Mouse (Mus musculus): Measurements from ENCODE around the gene Slc22a18.

Gene Slc22a18

DNA sequence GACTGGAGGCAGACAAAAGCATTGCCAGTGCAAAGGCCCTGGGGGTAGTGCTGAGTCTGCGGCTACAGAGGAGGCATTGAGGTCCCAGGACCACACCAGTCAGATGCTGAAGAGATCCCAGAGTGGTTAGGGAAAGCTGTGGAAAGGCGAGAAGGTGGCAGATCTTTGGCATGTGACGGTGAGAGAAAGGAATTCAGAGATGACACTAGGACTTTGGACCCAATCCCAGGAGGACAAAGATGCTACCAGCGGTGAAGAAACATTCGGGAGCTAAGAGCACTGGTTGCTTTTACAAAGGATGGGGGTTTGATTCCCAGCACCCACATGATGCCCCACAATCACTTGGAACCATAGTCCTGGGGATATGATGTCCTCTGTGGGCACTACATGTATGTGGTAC is 4.3 kb downstream of the Slc22a18 start:
- H3K36me3 ChIP-seq (ENCODE audit: control insufficient read depth, insufficient read depth, low read length, poor library complexity, severe bottlenecking): no peaks in the 10 kb centered on the region
- DNase-seq (ENCODE audit: low read depth, low spot score): no peak
- no peaks in the 10 kb centered on the region for H3K27me3 ChIP-seq (ENCODE audit: control insufficient read depth, insufficient read depth, low read length, poor library complexity, severe bottlenecking)

DNA sequence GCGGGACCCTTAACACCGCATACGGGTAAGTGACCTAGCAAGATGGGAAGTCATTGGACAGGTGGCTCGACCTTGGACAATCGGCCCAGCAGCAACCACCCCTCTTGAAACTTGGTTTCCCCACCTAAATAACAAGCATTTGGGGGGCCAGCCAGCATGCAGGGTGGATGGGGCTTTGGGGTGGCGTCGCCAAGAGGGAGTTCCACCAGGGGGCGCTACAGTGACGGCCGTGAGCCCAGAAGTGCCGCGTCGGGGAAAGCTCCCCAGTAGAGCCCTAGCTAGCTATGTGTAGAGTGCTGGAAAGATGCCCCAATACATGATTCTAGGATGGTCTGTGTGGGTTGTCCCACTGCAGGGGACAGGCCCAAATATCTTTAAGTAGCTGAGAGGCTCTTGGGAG is 7.0 kb downstream of the Slc22a18 start:
- Histone ChIP-seq H3K27me3 (ENCODE audit: control insufficient read depth, insufficient read depth, low read length, poor library complexity, severe bottlenecking) (no peaks in the 10 kb centered on the region), H3K36me3 (ENCODE audit: control insufficient read depth, insufficient read depth, low read length, poor library complexity, severe bottlenecking) (no peaks in the 10 kb centered on the region)
- DNase-seq (ENCODE audit: low read depth, low spot score): peak; percentile 66

DNA sequence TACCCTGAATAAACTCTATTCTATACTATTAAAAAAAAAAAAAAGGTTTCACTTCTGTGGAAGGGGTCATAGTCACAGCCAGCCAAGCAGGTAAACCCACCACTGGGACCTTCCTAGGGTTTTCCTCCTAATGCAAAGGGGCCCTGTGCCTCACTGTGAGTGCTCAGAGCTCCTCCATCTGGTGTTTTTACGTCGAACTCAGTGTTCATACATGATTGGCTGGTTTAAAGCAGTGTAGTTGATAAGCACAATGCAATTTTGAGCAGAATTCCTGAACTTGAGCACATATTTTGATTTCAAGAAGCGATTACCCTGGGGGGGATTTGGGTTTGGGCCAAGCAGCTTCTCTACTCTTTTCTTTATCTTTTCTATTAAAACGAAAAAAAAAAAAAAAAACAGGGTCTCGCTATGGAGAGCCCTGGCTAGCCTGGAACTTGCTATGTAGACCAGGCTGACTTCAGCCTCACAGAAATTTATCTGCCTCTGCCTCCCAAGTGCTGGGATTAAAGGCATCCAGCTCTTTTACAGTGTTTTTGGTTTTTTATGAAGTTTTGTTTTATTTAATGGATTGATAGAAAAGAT is 8.4 kb downstream of the Slc22a18 start:
- Histone ChIP-seq H3K27me3 (ENCODE audit: control insufficient read depth, insufficient read depth, low read length, poor library complexity, severe bottlenecking) (no peaks in the 10 kb centered on the region), H3K36me3 (ENCODE audit: control insufficient read depth, insufficient read depth, low read length, poor library complexity, severe bottlenecking) (no peaks in the 10 kb centered on the region)
- no peak for DNase-seq (ENCODE audit: low read depth, low spot score)

DNA sequence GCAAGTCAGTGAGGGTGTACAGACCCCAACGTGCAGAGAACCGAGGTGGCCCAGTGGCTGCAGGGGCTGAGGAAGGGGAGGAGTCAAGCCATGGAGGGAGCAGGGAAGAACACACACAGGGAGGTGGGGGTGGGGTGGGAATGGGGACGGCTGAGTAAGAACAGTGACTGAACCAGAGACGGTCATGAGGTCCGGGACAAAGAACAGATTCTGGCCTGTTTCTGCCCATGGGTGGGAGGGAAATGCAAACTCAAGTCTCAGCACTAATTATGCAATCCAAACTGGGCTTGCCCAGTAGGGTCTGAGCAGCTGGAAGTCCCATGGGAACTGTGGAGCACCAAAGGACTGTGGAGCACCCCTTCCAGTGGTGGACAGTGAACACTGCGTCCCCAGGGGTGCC is 9.0 kb downstream of the Slc22a18 start:
- H3K27me3 ChIP-seq (ENCODE audit: control insufficient read depth, insufficient read depth, low read length, poor library complexity, severe bottlenecking): no peaks in the 10 kb centered on the region
- no peak for DNase-seq (ENCODE audit: low read depth, low spot score)

DNA sequence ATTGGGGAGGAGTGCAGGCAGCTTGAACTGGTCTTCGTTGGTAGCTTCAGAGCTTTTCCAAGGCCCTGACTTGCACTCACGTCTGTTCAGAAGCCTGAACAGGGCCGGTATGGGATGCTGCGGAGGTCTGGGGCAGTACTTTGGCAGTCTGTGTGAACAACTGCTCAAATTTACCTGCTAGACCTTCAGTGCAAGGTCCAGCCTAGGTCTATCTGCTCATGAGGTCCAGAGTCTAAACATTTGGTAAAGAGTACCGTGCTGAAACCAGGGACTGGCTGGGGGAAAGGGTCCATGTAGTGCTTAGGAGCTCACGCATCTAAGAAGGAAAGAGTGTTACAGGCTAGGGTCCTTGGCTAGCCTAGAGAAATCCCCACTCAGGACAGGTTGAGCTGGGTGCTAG is 16.2 kb downstream of the Slc22a18 start:
- Histone ChIP-seq H3K36me3 (ENCODE audit: control insufficient read depth, insufficient read depth, low read length, poor library complexity, severe bottlenecking) (no peaks in the 10 kb centered on the region), H3K27me3 (ENCODE audit: control insufficient read depth, insufficient read depth, low read length, poor library complexity, severe bottlenecking) (no peaks in the 10 kb centered on the region)
- no peak for DNase-seq (ENCODE audit: low read depth, low spot score)

More for the DNA sequence above, 9.0 kb downstream of the Slc22a18 start:
- H3K36me3 ChIP-seq (ENCODE audit: control insufficient read depth, insufficient read depth, low read length, poor library complexity, severe bottlenecking): no peaks in the 10 kb centered on the region

DNA sequence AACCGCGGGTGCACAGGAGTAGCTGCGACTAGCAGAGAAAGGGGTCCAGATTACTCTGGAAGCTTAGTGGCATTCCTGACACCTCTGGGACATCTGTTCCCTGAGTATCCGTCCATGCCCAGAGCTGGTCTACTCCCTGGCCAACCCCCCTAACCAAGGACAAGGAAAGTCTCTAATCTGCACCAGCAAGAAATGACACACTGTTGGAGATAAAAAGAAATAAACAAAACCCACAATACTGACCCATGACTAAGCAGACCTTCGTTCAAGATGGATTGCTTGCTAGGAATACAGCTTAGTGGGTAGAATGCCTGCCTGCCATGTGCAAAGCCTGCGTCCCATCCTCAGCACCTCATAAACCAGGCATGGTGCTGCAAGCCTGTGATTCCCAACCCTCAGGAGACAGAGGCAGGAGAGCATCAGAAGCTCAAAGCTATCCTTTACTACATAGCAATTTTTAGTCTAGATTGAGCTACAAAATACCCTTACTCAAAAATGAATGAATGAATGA is 20.1 kb downstream of the Slc22a18 start:
- Histone ChIP-seq H3K36me3 (ENCODE audit: control insufficient read depth, insufficient read depth, low read length, poor library complexity, severe bottlenecking) (no peaks in the 10 kb centered on the region), H3K27me3 (ENCODE audit: control insufficient read depth, insufficient read depth, low read length, poor library complexity, severe bottlenecking) (no peaks in the 10 kb centered on the region)
- no peak for DNase-seq (ENCODE audit: low read depth, low spot score)

DNA sequence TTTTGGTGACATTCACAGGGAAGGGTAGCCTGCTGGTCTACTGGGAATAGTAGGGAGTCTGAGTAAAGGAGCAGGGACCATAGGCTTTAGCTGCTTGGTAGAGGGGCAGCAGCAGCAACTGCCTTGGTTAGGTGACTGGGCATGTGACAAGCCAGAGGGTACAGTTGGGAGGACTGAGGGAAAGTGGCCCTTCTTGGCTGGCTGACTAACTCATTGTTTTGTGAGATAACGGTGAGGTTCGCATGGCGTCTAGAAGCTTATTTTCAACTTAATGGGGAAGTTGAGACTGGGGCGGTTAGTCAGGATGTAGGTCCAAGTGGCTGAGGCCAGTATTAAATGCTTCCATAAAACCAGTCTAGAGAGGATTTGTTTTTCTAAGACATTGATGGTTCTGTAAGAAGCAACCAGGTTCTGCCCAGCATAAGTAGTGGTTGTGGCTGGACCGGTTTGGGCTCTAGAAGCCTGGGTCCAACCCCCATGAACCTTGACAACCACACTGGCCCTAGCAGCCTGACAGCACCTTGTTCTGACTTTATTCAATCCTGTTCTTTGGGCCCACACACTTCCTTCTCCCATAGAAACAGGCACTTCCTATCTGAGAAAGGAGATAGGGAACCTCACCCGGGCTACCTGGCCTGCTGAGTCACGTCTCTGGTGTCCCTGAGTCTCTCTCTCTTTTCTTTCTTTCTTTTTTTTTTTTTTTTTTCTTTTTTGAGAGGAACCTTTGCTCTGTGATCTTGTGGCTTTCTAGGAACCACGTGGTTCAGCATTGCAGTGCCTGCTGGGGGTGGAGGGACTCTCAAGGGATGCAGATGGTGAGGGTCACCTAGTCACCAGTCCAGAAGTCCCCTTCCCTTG is 21.8 kb downstream of the Slc22a18 start:
- Histone ChIP-seq H3K36me3 (ENCODE audit: control insufficient read depth, insufficient read depth, low read length, poor library complexity, severe bottlenecking) (no peaks in the 10 kb centered on the region), H3K27me3 (ENCODE audit: control insufficient read depth, insufficient read depth, low read length, poor library complexity, severe bottlenecking) (no peaks in the 10 kb centered on the region)
- DNase-seq (ENCODE audit: low read depth, low spot score): no peak

DNA sequence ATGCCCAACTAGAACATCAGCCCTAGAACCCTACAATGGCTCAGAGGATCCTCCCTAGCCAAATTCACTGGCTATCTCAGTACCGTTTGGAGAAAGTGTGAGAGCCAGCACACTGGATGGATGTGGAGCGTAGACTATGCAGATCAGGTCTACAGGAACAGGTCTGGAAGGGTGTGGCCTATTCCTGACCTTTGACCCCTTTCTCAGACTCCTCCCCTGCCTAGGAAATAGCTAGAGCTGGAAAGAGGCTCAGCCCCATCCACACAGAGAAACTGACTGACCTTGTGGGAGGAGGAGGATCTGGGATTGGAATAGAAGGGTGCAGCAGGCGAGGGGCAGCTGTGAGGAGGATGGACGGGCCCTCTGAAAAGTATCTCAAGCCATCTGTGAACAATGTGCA is 25.0 kb downstream of the Slc22a18 start:
- Histone ChIP-seq H3K36me3 (ENCODE audit: control insufficient read depth, insufficient read depth, low read length, poor library complexity, severe bottlenecking) (no peaks in the 10 kb centered on the region), H3K27me3 (ENCODE audit: control insufficient read depth, insufficient read depth, low read length, poor library complexity, severe bottlenecking) (no peaks in the 10 kb centered on the region)
- DNase-seq (ENCODE audit: low read depth, low spot score): no peak

DNA sequence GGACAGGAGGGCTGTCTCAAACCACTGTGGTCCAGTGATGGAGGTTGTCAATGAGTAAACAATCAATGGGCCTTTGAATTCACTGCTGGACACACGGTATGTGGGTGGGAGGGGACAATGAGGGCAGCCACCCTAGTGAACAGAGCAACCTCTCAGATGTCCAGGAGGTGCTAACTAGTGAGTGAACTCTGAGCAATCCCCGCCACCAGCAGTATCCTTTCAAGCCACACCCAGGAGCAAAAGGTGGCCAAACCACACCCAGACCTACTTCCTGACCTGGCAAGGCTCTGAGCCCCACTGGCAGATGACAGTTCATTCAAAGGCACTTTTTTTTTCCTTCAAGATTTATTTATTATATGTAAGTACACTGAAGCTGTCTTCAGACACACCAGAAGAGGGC is 27.4 kb downstream of the Slc22a18 start:
- H3K36me3 ChIP-seq (ENCODE audit: control insufficient read depth, insufficient read depth, low read length, poor library complexity, severe bottlenecking): no peaks in the 10 kb centered on the region
- DNase-seq (ENCODE audit: low read depth, low spot score): no peak
- H3K27me3 ChIP-seq (ENCODE audit: control insufficient read depth, insufficient read depth, low read length, poor library complexity, severe bottlenecking): no peaks in the 10 kb centered on the region

DNA sequence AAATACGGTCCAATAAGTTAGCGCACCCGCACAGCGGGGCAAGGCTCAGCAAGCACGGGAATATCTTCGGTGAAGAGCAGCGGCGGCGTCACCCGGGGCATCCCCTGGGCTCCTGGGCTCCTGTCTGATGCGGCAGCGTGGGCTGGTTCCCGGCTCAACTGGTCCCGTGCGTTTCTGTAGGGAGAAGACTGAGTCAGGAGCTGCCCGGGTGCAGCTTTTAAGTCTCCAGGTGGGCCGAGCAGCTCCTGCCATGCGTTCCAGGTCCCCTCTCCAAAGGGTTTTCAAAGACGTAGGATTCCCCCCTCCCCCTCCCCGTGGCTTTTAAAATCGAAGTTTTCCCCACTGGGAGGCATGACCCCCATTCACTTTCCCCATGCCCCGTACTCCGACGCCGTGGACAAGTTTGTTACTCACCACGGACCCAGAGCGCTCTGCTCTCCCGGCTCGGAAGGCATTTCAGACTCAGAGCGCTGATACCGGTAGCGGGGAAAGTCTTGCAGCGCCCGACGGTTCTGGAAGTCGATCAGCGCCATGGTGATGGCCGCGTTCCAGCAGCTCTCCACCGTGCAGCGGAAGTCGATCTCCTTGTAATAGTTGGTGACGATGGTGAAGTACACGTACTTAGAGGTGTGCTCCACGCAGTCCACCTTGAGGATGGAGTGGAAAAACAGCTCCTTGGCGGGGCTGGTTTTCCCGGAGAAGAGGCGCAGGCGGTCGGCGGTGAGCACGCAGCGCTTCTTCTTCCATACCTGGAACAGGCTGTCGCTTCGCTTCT is 28.3 kb downstream of the Slc22a18 start:
- peak; percentile 12 for DNase-seq (ENCODE audit: low read depth, low spot score)
- Histone ChIP-seq H3K36me3 (ENCODE audit: control insufficient read depth, insufficient read depth, low read length, poor library complexity, severe bottlenecking) (no peaks in the 10 kb centered on the region), H3K27me3 (ENCODE audit: control insufficient read depth, insufficient read depth, low read length, poor library complexity, severe bottlenecking) (no peaks in the 10 kb centered on the region)

DNA sequence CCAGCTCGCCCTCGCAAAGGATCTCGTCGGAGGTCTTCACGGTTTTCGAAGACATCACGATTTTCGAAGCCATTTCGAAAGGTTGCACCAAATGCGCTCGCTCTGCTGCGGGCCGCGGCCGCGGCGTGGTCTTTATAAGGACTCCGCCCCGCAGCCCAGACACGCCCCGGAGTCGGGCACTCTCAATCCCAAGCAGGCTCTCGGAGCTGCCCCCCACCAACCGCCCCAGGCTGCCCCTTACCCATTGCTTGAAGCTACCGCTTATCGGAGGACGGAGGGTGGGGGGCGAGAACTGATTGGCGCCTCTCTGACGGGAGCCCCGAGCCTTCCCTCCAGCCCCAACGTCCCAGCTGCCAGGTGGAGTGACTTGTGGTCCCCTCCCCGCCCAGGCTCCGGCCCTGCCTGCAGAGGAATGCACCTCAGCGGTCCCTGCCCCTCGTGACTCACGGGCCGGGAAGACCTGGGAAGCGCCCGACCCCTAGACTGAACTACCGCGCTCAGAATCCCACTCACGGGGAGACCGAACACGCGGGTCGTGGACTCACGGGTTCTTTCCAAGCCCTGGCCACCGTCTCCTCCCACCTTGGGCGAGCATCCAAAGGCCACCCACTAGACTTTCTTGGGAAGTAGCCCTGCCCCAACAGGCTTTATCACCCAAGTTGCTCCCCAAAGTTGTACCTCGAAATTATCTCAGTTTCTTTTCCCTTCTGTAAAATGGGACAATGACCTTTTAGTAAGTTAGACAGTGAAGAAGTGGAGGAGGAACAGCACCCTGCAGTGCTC is 29.1 kb downstream of the Slc22a18 start, which contains the start of gene Phlda2:
Gene Phlda2, minus strand, starts transcription at position 733 of the 783 bp plus-strand sequence.
- no peak for DNase-seq (ENCODE audit: low read depth, low spot score)
- no peaks in the 10 kb centered on the region for H3K36me3 ChIP-seq (ENCODE audit: control insufficient read depth, insufficient read depth, low read length, poor library complexity, severe bottlenecking)
- H3K27me3 ChIP-seq (ENCODE audit: control insufficient read depth, insufficient read depth, low read length, poor library complexity, severe bottlenecking): no peaks in the 10 kb centered on the region

DNA sequence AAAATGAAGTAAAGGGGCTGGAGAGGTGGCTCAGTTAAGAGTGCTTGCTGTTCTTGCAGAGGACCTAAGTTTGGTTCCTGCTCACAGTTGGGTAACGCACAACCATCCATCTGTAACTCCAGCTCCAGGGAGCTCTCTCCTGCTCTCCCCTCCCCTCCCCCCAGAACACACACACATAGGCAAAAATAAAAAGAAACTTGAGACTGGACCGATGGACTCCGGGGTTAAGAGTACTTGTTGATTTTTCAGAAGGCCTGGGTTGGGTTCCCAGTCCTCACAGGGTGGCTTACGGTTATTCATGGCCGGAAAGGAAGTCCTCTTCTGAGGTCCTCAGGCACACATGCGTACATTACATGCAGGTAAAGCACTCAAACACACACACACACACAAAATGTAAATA is 30.4 kb downstream of the Slc22a18 start:
- DNase-seq (ENCODE audit: low read depth, low spot score): no peak
- no peaks in the 10 kb centered on the region for H3K27me3 ChIP-seq (ENCODE audit: control insufficient read depth, insufficient read depth, low read length, poor library complexity, severe bottlenecking)
- no peaks in the 10 kb centered on the region for H3K36me3 ChIP-seq (ENCODE audit: control insufficient read depth, insufficient read depth, low read length, poor library complexity, severe bottlenecking)

DNA sequence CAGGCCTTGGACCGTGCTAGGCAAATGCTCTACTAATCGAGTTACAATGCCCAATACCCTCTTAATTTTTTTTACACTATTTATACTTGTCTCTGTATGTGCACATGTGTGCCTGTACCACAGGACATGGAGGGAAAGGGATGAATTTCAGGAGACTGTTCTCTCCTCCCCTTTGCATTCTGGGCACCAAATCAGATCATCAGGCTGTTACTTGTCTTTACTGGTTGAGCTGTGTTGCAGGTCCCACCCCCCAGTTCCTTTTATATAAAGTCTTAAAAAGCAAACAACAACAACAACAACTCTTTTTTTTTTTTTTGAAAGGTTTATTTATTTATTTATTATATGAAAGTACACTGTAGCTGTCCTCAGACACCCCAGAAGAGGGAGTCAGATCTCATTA is 31.9 kb downstream of the Slc22a18 start:
- Histone ChIP-seq H3K27me3 (ENCODE audit: control insufficient read depth, insufficient read depth, low read length, poor library complexity, severe bottlenecking) (no peaks in the 10 kb centered on the region), H3K36me3 (ENCODE audit: control insufficient read depth, insufficient read depth, low read length, poor library complexity, severe bottlenecking) (no peaks in the 10 kb centered on the region)
- no peak for DNase-seq (ENCODE audit: low read depth, low spot score)

DNA sequence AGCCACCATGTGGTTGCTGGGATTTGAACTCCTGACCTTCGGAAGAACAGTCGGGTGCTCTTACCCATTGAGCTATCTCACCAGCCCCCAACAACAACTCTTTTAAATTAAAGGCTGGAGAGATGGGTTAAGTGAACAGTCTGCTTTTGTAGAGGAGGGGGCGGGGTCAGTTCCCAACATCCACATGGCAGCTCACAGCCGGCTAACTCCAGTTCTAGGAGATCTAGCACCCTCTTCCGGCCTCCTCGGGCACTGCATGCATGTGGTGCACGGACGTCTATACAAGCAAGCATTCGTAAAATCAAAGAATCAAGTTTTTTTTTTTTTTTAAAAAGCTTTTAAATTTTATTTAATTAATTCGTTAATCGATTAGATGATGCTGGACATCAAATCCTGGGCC is 32.3 kb downstream of the Slc22a18 start:
- H3K27me3 ChIP-seq (ENCODE audit: control insufficient read depth, insufficient read depth, low read length, poor library complexity, severe bottlenecking): no peaks in the 10 kb centered on the region
- peak; percentile 64 for DNase-seq (ENCODE audit: low read depth, low spot score)
- H3K36me3 ChIP-seq (ENCODE audit: control insufficient read depth, insufficient read depth, low read length, poor library complexity, severe bottlenecking): no peaks in the 10 kb centered on the region
